Mouse (Mus musculus): Measurements from ENCODE around the gene Ankrd61.

The Ankrd61 gene

DNA sequence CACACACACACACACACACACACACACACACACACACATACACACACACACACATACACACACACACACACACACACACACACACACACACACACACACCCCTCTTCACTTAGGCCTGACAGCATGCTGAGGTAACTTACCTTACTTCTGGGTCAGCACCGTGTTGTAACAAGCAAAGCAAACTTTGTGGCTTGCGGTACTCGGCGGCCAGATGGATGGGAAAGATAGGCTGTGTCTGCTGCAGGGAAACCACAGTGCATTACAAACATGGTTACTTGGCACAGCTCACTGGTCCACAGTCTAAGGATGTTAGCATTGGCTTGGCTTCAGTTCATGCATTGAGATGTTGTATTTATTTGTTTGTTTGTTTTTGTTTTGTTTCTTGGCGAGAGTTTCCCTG is 4.1 kb downstream of the Ankrd61 start:
- no peak for DNase-seq (ENCODE audit: low spot score in 2 of 2)

GRCm38 (mm10) chr5:143892255-143892886 is 5.1 kb downstream of the Ankrd61 start:
- peak in 1 of 2 experiments; percentile 45 for DNase-seq (ENCODE audit: low spot score in 2 of 2)

DNA sequence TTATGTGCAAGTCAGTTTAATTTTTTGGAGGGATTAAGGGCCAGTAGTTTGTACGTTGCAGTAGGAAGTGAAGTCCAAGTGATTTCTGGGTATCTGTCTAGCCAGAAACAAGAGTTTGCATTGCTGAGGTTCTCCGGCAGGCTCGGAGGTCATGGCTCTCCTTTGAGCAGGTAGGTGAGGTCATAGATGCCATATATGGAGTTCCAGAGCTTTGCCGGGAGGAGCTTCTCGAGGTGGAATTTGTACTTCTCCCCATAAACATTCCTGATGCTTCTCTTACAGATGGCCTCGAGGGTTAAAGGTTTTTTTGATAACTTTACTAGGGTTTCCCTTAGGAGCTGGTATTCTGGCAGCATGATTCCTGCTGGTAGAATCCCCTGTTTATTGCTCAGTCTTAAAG is 6.7 kb downstream of the Ankrd61 start:
- DNase-seq (ENCODE audit: low spot score in 2 of 2): no peak

- no peak for DNase-seq (ENCODE audit: low spot score in 2 of 2)
Measured at GRCm38 (mm10) chr5:143885274-143885673, 12.2 kb downstream of the Ankrd61 start.

GRCm38 (mm10) chr5:143874571-143874970 is 22.9 kb downstream of the Ankrd61 start:
- DNase-seq (ENCODE audit: low spot score in 2 of 2): no peak

- DNase-seq (ENCODE audit: low spot score in 2 of 2): no peak
Measured at GRCm38 (mm10) chr5:143871547-143872169, 25.8 kb downstream of the Ankrd61 start.
